ENCODE assay signal across 12 mouse cellular contexts in the genomic region with DNA sequence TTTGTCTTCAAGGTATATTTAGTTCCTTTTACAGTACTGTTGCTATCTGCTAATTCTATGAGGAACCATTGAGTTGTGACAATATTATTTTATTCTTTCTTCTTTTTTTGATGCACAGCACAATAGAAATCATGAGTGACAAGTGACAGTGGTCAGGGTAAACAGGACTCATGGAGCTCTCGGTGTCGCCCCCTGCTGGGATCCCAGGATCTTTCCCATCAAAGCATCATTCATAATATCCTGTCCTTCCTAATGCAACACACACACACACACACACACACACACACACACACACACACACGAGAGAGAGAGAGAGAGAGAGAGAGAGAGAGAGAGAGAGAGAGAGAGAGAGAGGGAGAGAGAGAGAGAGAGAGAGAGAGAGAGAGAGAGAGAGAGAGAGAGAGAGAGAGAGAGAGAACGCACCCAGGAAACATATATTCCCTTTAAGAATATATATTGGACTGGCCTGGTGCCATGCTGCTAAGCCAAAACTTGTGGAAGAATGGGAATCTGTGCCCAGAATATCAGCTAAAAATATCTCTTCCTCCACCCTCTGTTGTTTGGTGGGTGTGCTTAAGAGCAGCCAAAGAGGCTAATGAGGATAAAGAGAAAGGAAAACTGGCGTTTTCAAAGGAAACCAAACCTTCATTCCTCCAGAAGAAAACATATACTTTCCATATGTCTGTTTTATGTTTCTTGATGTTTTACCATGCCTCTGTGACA.
A peak's percentile ranks its signal among the peaks of the same experiment; 100 is the strongest.
DNase-seq lines count a peak whose midpoint lies in the region; ATAC-seq lines count a peak whose summit lies in the region.
"Had no signal": no experiment of that assay in that cellular context is flagged by ENCODE, and none has a peak within 500 bp of the region (broad histone marks: within the 10 kb centered on the region; RNA-seq: fewer than 3 reads in every experiment).

No protein-coding gene starts in this region.

- no peak for ATAC-seq in cerebellum, adult (ENCODE audit: insufficient number of reproducible peaks, low FRiP score, low TSS enrichment)
- ATAC-seq in megakaryocyte progenitor cell, adult 5-6 weeks (replicated peaks; ENCODE audit: poor library complexity), result no peak

- peak; percentile 52 to 59 for DNase-seq in cerebellum, postnatal 14 days
- DNase-seq in layer of hippocampus, adult 8-10 months (ENCODE audit: low spot score in 2 of 2), result peak; percentile 13 to 19
- no peak for DNase-seq in layer of hippocampus, postnatal 10 days (ENCODE audit: low spot score in 2 of 2)
- DNase-seq in left cerebral cortex, adult 9 months (ENCODE audit: low spot score in 2 of 2), result peak; percentile 16 to 60
- DNase-seq in right cerebral cortex, postnatal 25 days, result peak; percentile 35
- DNase-seq in thymus, postnatal 36 days, result no peak
- DNase-seq: cerebellum, adult 11-12 months; kidney, adult 9 months; layer of hippocampus, adult 9-11 months; lung, adult 2 months had no signal

Comparison
In these comparisons a context has a peak if more than half of its experiments do, and no peak if none do; other contexts are left out.
1. DNase-seq: peak in cerebellum, postnatal 14 days (2 of 2), layer of hippocampus, adult 8-10 months (2 of 2), left cerebral cortex, adult 9 months (2 of 2) and right cerebral cortex, postnatal 25 days (single experiment); none in layer of hippocampus, postnatal 10 days (0 of 2) and thymus, postnatal 36 days (0 of 2).